Mouse (Mus musculus) limb, embryonic 15.5 days (tissue): Measurements from ENCODE around the gene Metap1d. TPM values are rescaled to one million over a fixed set of nuclear protein-coding genes. Genes with fewer than 3 reads are reported as not detected.

ENCODE experiments used
- ATAC-seq: fragments of 200-750 bp; cut with Nextera tagmentation; 2 replicates; pipeline ENCODE4 v1.8.0; 2017; ENCODE audit warnings: low read depth, moderate TSS enrichment; ENCODE audit not compliant: insufficient number of reproducible peaks, low FRiP score, low TSS enrichment
- H3K27ac ChIP-seq: fragments of 300-500 bp; sonication (generic); 2 replicates; pipeline ENCODE4 v1.5.1; 2015; ENCODE audit warnings: moderate library complexity, mild to moderate bottlenecking, inconsistent platforms
- H3K27me3 ChIP-seq: fragments of 300-500 bp; sonication (generic); 2 replicates; pipeline ENCODE4 v1.6.1; 2015; ENCODE audit warnings: inconsistent platforms
- H3K36me3 ChIP-seq: fragments of 300-500 bp; sonication (generic); 2 replicates; pipeline ENCODE4 v1.6.1; 2015; ENCODE audit warnings: inconsistent platforms
- H3K4me1 ChIP-seq: fragments of 300-500 bp; sonication (generic); 2 replicates; pipeline ENCODE4 v1.6.1; 2015; ENCODE audit warnings: inconsistent platforms
- H3K4me2 ChIP-seq: fragments of 300-500 bp; sonication (generic); 2 replicates; pipeline ENCODE4 v1.6.1; 2015; ENCODE audit warnings: mild to moderate bottlenecking, inconsistent platforms
- H3K4me3 ChIP-seq: fragments of 300-500 bp; sonication (generic); 2 replicates; pipeline ENCODE4 v1.5.1; 2015; ENCODE audit warnings: mild to moderate bottlenecking, inconsistent platforms
- H3K9ac ChIP-seq: fragments of 300-500 bp; sonication (generic); 2 replicates; pipeline ENCODE4 v1.6.1; 2015; ENCODE audit warnings: inconsistent platforms
- H3K9me3 ChIP-seq: fragments of 300-500 bp; sonication (generic); 2 replicates; pipeline ENCODE4 v1.6.1; 2016; ENCODE audit warnings: inconsistent platforms
- WGBS: fragments of 180-500 bp; shearing (Covaris S2); methylation state at CpG from one replicate; pipeline ENCODE4 v1.1.7; 2015; 5-methylcytosine and 5-hydroxymethylcytosine counted together
- polyA plus RNA-seq: library from polyadenylated mRNA; unstranded; fragments of >200 nt; fragmentation: Nextera tagmentation; extraction: Ambion mirVana; gene quantifications from 2 replicates; pipeline ENCODE4 v1.2.1, GENCODE M21; 2015

Metap1d gene
- polyA plus RNA-seq, 1 experiment from 2014 or later: 41.6 TPM

- 69% methylated on average over 13 of the region's 13 CpGs for whole genome bisulfite sequencing
- Histone ChIP-seq H3K27ac (no peak overlapping the region), H3K27me3 (no peaks in the 10 kb centered on the region), H3K4me2 (no peak overlapping the region), H3K4me3 (no peak overlapping the region), H3K4me1 (no peaks in the 10 kb centered on the region), H3K9ac (no peak overlapping the region), H3K36me3 (no peaks in the 10 kb centered on the region), H3K9me3 (no peaks in the 10 kb centered on the region)
- ATAC-seq: no peak
Observed at GRCm38 (mm10) chr2:71458624-71459023, 5.5 kb downstream of the Metap1d start.

- Histone ChIP-seq H3K4me3 (no peak overlapping the region), H3K9ac (no peak overlapping the region), H3K9me3 (no peaks in the 10 kb centered on the region), H3K27me3 (no peaks in the 10 kb centered on the region), H3K4me1 (no peaks in the 10 kb centered on the region), H3K36me3 (no peaks in the 10 kb centered on the region), H3K4me2 (no peak overlapping the region), H3K27ac (no peak overlapping the region)
- ATAC-seq: no peak
- WGBS: 96% methylated on average over 1 of the region's 1 CpGs
Observed at GRCm38 (mm10) chr2:71459659-71460058, 6.6 kb downstream of the Metap1d start.

GRCm38 (mm10) chr2:71461139-71461538 is 8.1 kb downstream of the Metap1d start:
- Histone ChIP-seq H3K4me1 (no peaks in the 10 kb centered on the region), H3K27me3 (no peaks in the 10 kb centered on the region), H3K9me3 (no peaks in the 10 kb centered on the region), H3K4me3 (no peak overlapping the region), H3K27ac (no peak overlapping the region), H3K4me2 (no peak overlapping the region), H3K36me3 (no peaks in the 10 kb centered on the region), H3K9ac (no peak overlapping the region)
- WGBS: 78% methylated on average over 5 of the region's 6 CpGs
- ATAC-seq: no peak

- no peak for ATAC-seq
Observed at GRCm38 (mm10) chr2:71461589-71461988, 8.5 kb downstream of the Metap1d start.

GRCm38 (mm10) chr2:71462066-71462465 is 9.0 kb downstream of the Metap1d start:
- Histone ChIP-seq H3K4me2 (no peak overlapping the region), H3K36me3 (no peaks in the 10 kb centered on the region), H3K27me3 (no peaks in the 10 kb centered on the region), H3K9me3 (no peaks in the 10 kb centered on the region), H3K9ac (no peak overlapping the region), H3K27ac (no peak overlapping the region), H3K4me3 (no peak overlapping the region), H3K4me1 (no peaks in the 10 kb centered on the region)
- 87% methylated on average over 4 of the region's 4 CpGs for WGBS
- ATAC-seq: no peak

More at GRCm38 (mm10) chr2:71461589-71461988, 8.5 kb downstream of the Metap1d start:
- Histone ChIP-seq H3K27ac (no peak overlapping the region), H3K9ac (no peak overlapping the region), H3K27me3 (no peaks in the 10 kb centered on the region), H3K4me2 (no peak overlapping the region), H3K36me3 (no peaks in the 10 kb centered on the region), H3K4me3 (no peak overlapping the region), H3K9me3 (no peaks in the 10 kb centered on the region), H3K4me1 (no peaks in the 10 kb centered on the region)
- 65% methylated on average over 7 of the region's 7 CpGs for WGBS

- WGBS: 62% methylated on average over 3 of the region's 3 CpGs
Observed at GRCm38 (mm10) chr2:71462553-71462952, 9.5 kb downstream of the Metap1d start.

GRCm38 (mm10) chr2:71466103-71466502 is 13.0 kb downstream of the Metap1d start:
- Histone ChIP-seq H3K9ac (no peak overlapping the region), H3K9me3 (no peaks in the 10 kb centered on the region), H3K4me2 (no peak overlapping the region), H3K4me3 (no peak overlapping the region), H3K27ac (no peak overlapping the region), H3K4me1 (no peaks in the 10 kb centered on the region), H3K36me3 (no peaks in the 10 kb centered on the region), H3K27me3 (no peaks in the 10 kb centered on the region)
- 36% methylated on average over 5 of the region's 6 CpGs for WGBS
- no peak for ATAC-seq

More at GRCm38 (mm10) chr2:71462553-71462952, 9.5 kb downstream of the Metap1d start:
- H3K4me1 ChIP-seq: no peaks in the 10 kb centered on the region
- no peak for ATAC-seq
- no peak overlapping the region for H3K9ac ChIP-seq
- no peak overlapping the region for H3K4me2 ChIP-seq
- no peaks in the 10 kb centered on the region for H3K9me3 ChIP-seq
- H3K4me3 ChIP-seq: no peak overlapping the region
- no peaks in the 10 kb centered on the region for H3K27me3 ChIP-seq
- H3K36me3 ChIP-seq: no peaks in the 10 kb centered on the region
- no peak overlapping the region for H3K27ac ChIP-seq

- Histone ChIP-seq H3K36me3 (no peaks in the 10 kb centered on the region), H3K27ac (no peak overlapping the region), H3K9ac (no peak overlapping the region), H3K4me2 (no peak overlapping the region), H3K9me3 (no peaks in the 10 kb centered on the region), H3K27me3 (no peaks in the 10 kb centered on the region), H3K4me1 (no peaks in the 10 kb centered on the region), H3K4me3 (no peak overlapping the region)
- ATAC-seq: no peak
- WGBS: 67% methylated on average over 11 of the region's 11 CpGs
Observed at GRCm38 (mm10) chr2:71466861-71467450, 13.9 kb downstream of the Metap1d start.

GRCm38 (mm10) chr2:71471094-71471493 is 18.0 kb downstream of the Metap1d start:
- no peak overlapping the region for H3K9ac ChIP-seq
- no peaks in the 10 kb centered on the region for H3K9me3 ChIP-seq
- no peak overlapping the region for H3K4me3 ChIP-seq
- WGBS: 87% methylated on average over 6 of the region's 6 CpGs
- H3K4me2 ChIP-seq: no peak overlapping the region
- H3K27me3 ChIP-seq: no peaks in the 10 kb centered on the region
- no peak overlapping the region for H3K27ac ChIP-seq
- H3K36me3 ChIP-seq: no peaks in the 10 kb centered on the region
- no peak for ATAC-seq
- H3K4me1 ChIP-seq: peaks cover 9% of the 10 kb centered on the region; the same call in 1 of the 2 replicates

- no peak overlapping the region for H3K4me3 ChIP-seq
- no peaks in the 10 kb centered on the region for H3K27me3 ChIP-seq
- ATAC-seq: no peak
- H3K4me2 ChIP-seq: no peak overlapping the region
- H3K27ac ChIP-seq: no peak overlapping the region
- peaks cover 9% of the 10 kb centered on the region; the same call in 1 of the 2 replicates for H3K4me1 ChIP-seq
- 58% methylated on average over 7 of the region's 7 CpGs for WGBS
- peaks cover 4% of the 10 kb centered on the region; the same call in 1 of the 2 replicates for H3K9me3 ChIP-seq
- no peak overlapping the region for H3K9ac ChIP-seq
- no peaks in the 10 kb centered on the region for H3K36me3 ChIP-seq
Observed at GRCm38 (mm10) chr2:71473830-71474229, 20.8 kb downstream of the Metap1d start.

GRCm38 (mm10) chr2:71474345-71474744 is 21.3 kb downstream of the Metap1d start:
- H3K27me3 ChIP-seq: no peaks in the 10 kb centered on the region
- H3K27ac ChIP-seq: no peak overlapping the region
- peaks cover 4% of the 10 kb centered on the region; the same call in 1 of the 2 replicates for H3K9me3 ChIP-seq
- no peaks in the 10 kb centered on the region for H3K36me3 ChIP-seq
- peaks cover 9% of the 10 kb centered on the region; the same call in 1 of the 2 replicates for H3K4me1 ChIP-seq
- H3K4me2 ChIP-seq: no peak overlapping the region
- no peak for ATAC-seq
- H3K9ac ChIP-seq: no peak overlapping the region
- H3K4me3 ChIP-seq: no peak overlapping the region
- 29% methylated on average over 7 of the region's 7 CpGs for WGBS

GRCm38 (mm10) chr2:71475311-71475710 is 22.2 kb downstream of the Metap1d start:
- H3K27ac ChIP-seq: no peak overlapping the region
- ATAC-seq: no peak

More at GRCm38 (mm10) chr2:71475311-71475710, 22.2 kb downstream of the Metap1d start:
- H3K9me3 ChIP-seq: peaks cover 4% of the 10 kb centered on the region; the same call in 1 of the 2 replicates
- H3K4me2 ChIP-seq: no peak overlapping the region
- WGBS: 52% methylated on average over 10 of the region's 10 CpGs
- H3K9ac ChIP-seq: no peak overlapping the region
- no peak overlapping the region for H3K4me3 ChIP-seq
- no peaks in the 10 kb centered on the region for H3K36me3 ChIP-seq
- H3K4me1 ChIP-seq: peaks cover 13% of the 10 kb centered on the region
- no peaks in the 10 kb centered on the region for H3K27me3 ChIP-seq
